Mouse (Mus musculus) myocyte (in vitro differentiated cells): ENCODE measurements at regions not wholly inside any gene's neighbourhood (a gene's known extent, or its start where the extent isn't known, plus 50 kb on each side); places are given as distances from the start of the nearest gene placed in this dataset.

Experiments used
- CEBPB ChIP-seq: IDR thresholded peaks from 2 replicates; pipeline ENCODE4 v1.6.1; 2011; ENCODE audit warnings: mild to moderate bottlenecking, moderate library complexity; ENCODE audit not compliant: poor library complexity, insufficient read depth, severe bottlenecking
- MAX ChIP-seq: IDR thresholded peaks from one replicate; pipeline ENCODE4 v1.6.1; 2011; ENCODE audit warnings: low read depth, mild to moderate bottlenecking, control low read depth
- MYOD1 ChIP-seq, 3 experiments: IDR thresholded peaks; one replicate each; pipeline ENCODE4 v1.6.1; 2011; ENCODE audit warnings: control low read depth in 2 of 3, low read depth in 2 of 3, mild to moderate bottlenecking in 2 of 3, moderate library complexity in 1 of 3; ENCODE audit not compliant: insufficient read length in 2 of 3, control insufficient read depth in 1 of 3
- MYOG ChIP-seq, 3 experiments: IDR thresholded peaks; one replicate each; pipeline ENCODE4 v1.6.1; 2011; ENCODE audit warnings: control low read depth in 2 of 3, low read depth in 2 of 3, mild to moderate bottlenecking in 2 of 3; ENCODE audit not compliant: insufficient read length in 2 of 3, control insufficient read depth in 1 of 3, insufficient read depth in 1 of 3
- POLR2A ChIP-seq: IDR thresholded peaks from one replicate; pipeline ENCODE4 v1.6.1; 2011; ENCODE audit warnings: low read depth, mild to moderate bottlenecking, control low read depth, moderate library complexity; ENCODE audit not compliant: insufficient read length
- POLR2AphosphoS2 ChIP-seq: IDR thresholded peaks from one replicate; pipeline ENCODE4 v1.6.1; 2011; ENCODE audit warnings: low read depth, control low read depth; ENCODE audit not compliant: insufficient read length
- REST ChIP-seq: IDR thresholded peaks from one replicate; pipeline ENCODE4 v1.6.1; 2011; ENCODE audit warnings: mild to moderate bottlenecking, control low read depth, moderate library complexity; ENCODE audit not compliant: insufficient read depth, insufficient read length
- SRF ChIP-seq: IDR thresholded peaks from one replicate; pipeline ENCODE4 v1.6.1; 2011; ENCODE audit warnings: low read depth; ENCODE audit not compliant: control insufficient read depth, insufficient read length
- TCF12 ChIP-seq: IDR thresholded peaks from one replicate; pipeline ENCODE4 v1.6.1; 2011; ENCODE audit warnings: mild to moderate bottlenecking, control low read depth; ENCODE audit not compliant: poor library complexity, insufficient read depth, severe bottlenecking
- TCF3 ChIP-seq: IDR thresholded peaks from one replicate; pipeline ENCODE4 v1.6.1; 2011; ENCODE audit warnings: low read depth, control low read depth; ENCODE audit not compliant: insufficient read length
- USF1 ChIP-seq: IDR thresholded peaks from one replicate; pipeline ENCODE4 v1.6.1; 2011; ENCODE audit warnings: low read depth, mild to moderate bottlenecking, control low read depth, moderate library complexity

- TF ChIP-seq SRF, result no peak
- TF ChIP-seq MAX, result no peak
- TF ChIP-seq POLR2A, result no peak
- no peak for TF ChIP-seq POLR2AphosphoS2
- no peak for TF ChIP-seq TCF12
- TF ChIP-seq MYOD1 (IDR thresholded peaks at IDR 0.05; ENCODE audit: control insufficient read depth in 1 of 3, insufficient read length in 2 of 3, low read depth in 2 of 3), result no peak
- TF ChIP-seq USF1, result no peak
- no peak for TF ChIP-seq TCF3
- TF ChIP-seq MYOG (IDR thresholded peaks at IDR 0.05; ENCODE audit: control insufficient read depth in 1 of 3, insufficient read depth in 1 of 3, insufficient read length in 2 of 3, low read depth in 2 of 3), result no peak
- TF ChIP-seq CEBPB, result no peak
- TF ChIP-seq REST, result no peak
Measured at GRCm38 (mm10) chr6:8831204-8831603, 52.9 kb upstream of the Ica1 start.
